Mouse (Mus musculus) liver, postnatal 0 days (tissue): Measurements from ENCODE around the gene Haus3.

Experiments used
- CTCF ChIP-seq: sonication (generic); IDR thresholded peaks from 2 replicates; pipeline ENCODE4 v1.5.1; 2016; ENCODE audit warnings: antibody characterized with exemption, low read depth
- EP300 ChIP-seq: IDR thresholded peaks from 2 replicates; pipeline ENCODE4 v1.6.1; 2016; ENCODE audit warnings: antibody characterized with exemption, low read depth, mild to moderate bottlenecking

- TF ChIP-seq CTCF (no peak), EP300 (peak; percentile 68)
Observed at GRCm38 (mm10) chr5:34183156-34183880, 14.0 kb upstream of the Haus3 start.
